Mouse (Mus musculus) G1E (cell line): ENCODE measurements around the gene Slc7a6. TPM values are rescaled to one million over a fixed set of nuclear protein-coding genes. Genes with fewer than 3 reads are reported as not detected.

ENCODE experiments used
- ATAC-seq: 2 replicates; pipeline ENCODE4 v1.8.0; 2016; ENCODE audit warnings: mild to moderate bottlenecking; ENCODE audit not compliant: insufficient number of reproducible peaks, poor library complexity, low FRiP score, severe bottlenecking; ENCODE audit errors: extremely low read depth
- DNase-seq: peaks from one replicate; pipeline ENCODE4 v3.0.0; 2012; ENCODE audit warnings: low spot score
- H3K27me3 ChIP-seq: 2 replicates; pipeline ENCODE4 v1.6.1; 2012; ENCODE audit warnings: mild to moderate bottlenecking, low read length, inconsistent platforms; ENCODE audit not compliant: insufficient read depth
- H3K36me3 ChIP-seq: replicated peaks from 2 replicates; pipeline ENCODE3; 2012; ENCODE audit warnings: mild to moderate bottlenecking, inconsistent platforms
- H3K4me1 ChIP-seq: 2 replicates; pipeline ENCODE4 v1.6.1; 2012; ENCODE audit warnings: low read depth, low read length, inconsistent platforms, mixed read lengths; ENCODE audit not compliant: insufficient read depth
- H3K4me3 ChIP-seq: 2 replicates; pipeline ENCODE4 v1.5.1; 2012; ENCODE audit warnings: low read depth, mild to moderate bottlenecking, inconsistent platforms, low read length, moderate library complexity, mixed read lengths
- H3K9me3 ChIP-seq: replicated peaks from 2 replicates; pipeline ENCODE4 v1.6.1; 2012; ENCODE audit warnings: inconsistent platforms
- CTCF ChIP-seq: IDR thresholded peaks from 2 replicates; pipeline ENCODE4 v1.5.1; 2012; ENCODE audit warnings: low read depth, low read length, inconsistent platforms, mixed read lengths
- GATA1 ChIP-seq: IDR thresholded peaks from 2 replicates; pipeline ENCODE4 v1.6.1; 2012; ENCODE audit warnings: borderline replicate concordance, low read length, inconsistent platforms, mixed read lengths
- GATA2 ChIP-seq: IDR thresholded peaks from 2 replicates; pipeline ENCODE4 v1.6.1; 2012; ENCODE audit warnings: low read depth, low read length, inconsistent platforms, borderline replicate concordance
- POLR2AphosphoS5 ChIP-seq: IDR thresholded peaks from 2 replicates; pipeline ENCODE4 v1.6.1; 2012; ENCODE audit warnings: low read depth, low read length, inconsistent platforms; ENCODE audit not compliant: insufficient replicate concordance
- TAL1 ChIP-seq: conservative IDR thresholded peaks from 2 replicates; pipeline ENCODE4 v1.6.1; 2012; ENCODE audit warnings: low read depth, low read length, inconsistent platforms, mixed read lengths
- polyA plus RNA-seq: library from polyadenylated mRNA; stranded (reverse); fragments of >175 nt; gene quantifications from 2 replicates; pipeline ENCODE4 v1.2.3, GENCODE M21; 2012
- total RNA-seq, 2 experiments: library from RNA; stranded (forward) in 1 of 2; stranded (reverse) in 1 of 2; fragments of 200-1000 nt in 1 of 2; fragments of >200 nt in 1 of 2; fragmentation: Nextera tagmentation in 1 of 2; gene quantifications; 2 replicates each; pipeline ENCODE4 v1.2.3; 2014 to 2017

Gene Slc7a6
- 6.6 and 7.1 TPM in 2 replicates for total RNA-seq (2014; fragmentation: Nextera tagmentation)
- 4.1 TPM in 2 replicates for total RNA-seq (2017)
- polyA plus RNA-seq = 1.0 and 1.3 TPM in 2 replicates

DNA sequence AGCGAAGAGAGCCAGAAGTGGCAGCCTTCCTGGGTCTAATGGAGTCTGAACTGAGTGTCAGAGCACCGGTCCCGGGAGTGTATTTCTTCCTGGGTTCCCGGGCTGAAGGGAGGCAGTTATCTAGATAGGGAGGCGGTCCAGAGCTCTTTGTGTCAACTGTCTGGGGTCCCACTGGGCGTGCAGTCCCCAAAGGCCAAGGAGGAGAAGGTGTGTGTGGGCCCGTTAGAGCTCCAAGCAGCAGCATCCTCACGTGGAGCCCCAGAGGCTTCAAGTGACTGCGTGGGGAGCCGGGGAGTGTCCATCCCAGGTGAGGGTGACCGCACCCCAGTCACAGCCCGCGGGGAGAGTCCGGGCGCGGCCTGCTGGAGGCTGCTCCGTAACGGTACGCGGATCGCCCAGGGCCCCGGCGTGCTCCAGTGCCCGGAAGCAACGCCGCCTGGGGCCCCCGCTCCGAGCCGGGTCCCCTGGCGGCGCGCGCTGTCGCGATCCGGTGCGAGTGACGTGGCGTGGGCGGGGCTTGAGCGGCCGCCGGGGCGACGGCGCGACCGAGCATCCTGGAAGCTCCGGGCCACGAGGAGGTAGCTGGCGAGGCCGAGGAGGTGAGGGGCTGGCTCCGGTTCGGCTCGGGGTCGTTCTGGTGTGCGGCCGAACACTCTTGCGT is at the start of gene Slc7a6:
Slc7a6 (plus strand) TSS at position 502 of the 661 bp plus-strand sequence.
- Histone ChIP-seq H3K9me3 (no peaks in the 10 kb centered on the region), H3K27me3 (peaks cover 78% of the 10 kb centered on the region), H3K4me1 (peaks cover 30% of the 10 kb centered on the region), H3K4me3 (peak within 1 kb of the TSS; percentile 77), H3K36me3 (no peaks in the 10 kb centered on the region)
- no peak for TF ChIP-seq POLR2AphosphoS5
- TF ChIP-seq GATA1 = no peak
- TF ChIP-seq CTCF = no peak
- no peak for TF ChIP-seq TAL1
- TF ChIP-seq GATA2 = no peak
- DNase-seq = peak; percentile 71
- peak; percentile 28; the same call in 1 of the 2 replicates for ATAC-seq

DNA sequence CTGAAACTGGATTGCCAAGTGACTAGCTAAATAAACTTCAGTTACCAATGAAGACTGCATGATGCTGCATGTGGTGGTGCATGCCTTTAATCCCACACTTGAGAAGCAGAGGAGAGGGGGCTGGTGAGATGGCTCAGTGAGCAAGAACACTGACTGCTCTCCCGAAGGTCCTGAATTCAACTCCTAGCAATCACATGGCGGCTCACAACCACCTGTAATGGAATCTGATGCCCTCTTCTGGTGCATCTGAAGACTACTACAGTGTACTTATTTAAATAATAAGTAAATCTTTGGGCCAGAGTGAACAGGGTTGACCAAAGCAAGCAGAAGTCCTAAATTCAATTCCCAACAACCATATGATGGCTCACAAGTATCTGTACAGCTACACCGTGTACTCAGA is 45.2 kb upstream of the Slc7a6 start:
- TF ChIP-seq GATA1 (no peak), CTCF (no peak), POLR2AphosphoS5 (no peak), GATA2 (no peak), TAL1 (no peak)
- Histone ChIP-seq H3K36me3 (peaks cover 80% of the 10 kb centered on the region), H3K4me1 (peaks cover 4% of the 10 kb centered on the region), H3K4me3 (no peak overlapping the region), H3K27me3 (no peaks in the 10 kb centered on the region), H3K9me3 (no peaks in the 10 kb centered on the region)
- DNase-seq = no peak
- ATAC-seq = no peak

DNA sequence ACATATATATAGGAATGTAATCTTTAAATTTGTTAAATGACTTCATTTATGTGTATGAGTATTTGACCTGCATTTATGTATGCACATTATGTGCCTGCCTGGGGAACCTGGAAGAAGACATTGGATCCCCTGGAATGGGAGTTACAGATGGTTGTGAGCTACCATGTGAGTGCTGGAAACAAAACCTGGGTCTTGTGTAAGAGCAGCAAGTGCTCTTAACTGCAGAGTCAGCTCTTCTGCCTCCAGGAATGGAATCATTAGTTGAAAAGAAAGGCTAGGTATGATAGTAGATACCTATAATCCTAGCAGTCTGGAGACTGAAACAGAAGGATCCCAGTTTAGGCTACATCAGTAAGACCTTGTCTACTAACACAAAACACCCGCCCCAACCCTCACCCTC is 42.6 kb upstream of the Slc7a6 start:
- Histone ChIP-seq H3K4me1 (peaks cover 4% of the 10 kb centered on the region), H3K9me3 (no peaks in the 10 kb centered on the region), H3K4me3 (no peak overlapping the region), H3K36me3 (peaks cover 83% of the 10 kb centered on the region), H3K27me3 (no peaks in the 10 kb centered on the region)
- TF ChIP-seq CTCF (no peak), GATA2 (no peak), GATA1 (no peak), TAL1 (no peak), POLR2AphosphoS5 (no peak)
- ATAC-seq (no peak), DNase-seq (no peak)

GRCm38 (mm10) chr8:106127054-106127453 is 41.6 kb upstream of the Slc7a6 start:
- DNase-seq = no peak

DNA sequence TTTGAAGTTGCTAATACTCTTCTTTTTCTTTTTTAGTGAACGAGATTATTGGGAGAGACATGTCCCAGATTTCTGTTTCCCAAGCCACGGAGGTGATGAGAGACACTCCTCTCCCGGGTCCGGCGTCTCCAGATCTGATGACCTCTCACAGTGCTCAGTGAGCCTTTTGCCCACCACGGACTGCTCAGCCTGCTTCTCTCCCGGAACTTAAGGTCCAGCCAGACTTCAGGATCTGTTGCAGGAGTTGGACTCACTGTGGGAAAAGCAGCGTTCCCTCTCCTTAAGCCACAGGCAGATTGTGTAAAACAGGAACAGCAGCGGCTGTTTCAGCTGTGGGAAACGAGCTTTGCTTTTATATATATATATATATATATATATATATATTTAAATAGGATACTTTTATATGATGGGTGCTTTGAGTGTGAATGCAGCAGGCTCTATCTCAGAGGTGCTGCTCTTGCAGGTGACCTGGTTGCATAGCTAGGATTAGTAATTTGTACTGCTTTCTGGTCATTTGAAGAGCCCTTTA is 40.7 kb upstream of the Slc7a6 start:
- no peak for TF ChIP-seq CTCF
- TF ChIP-seq POLR2AphosphoS5 = no peak
- no peak for TF ChIP-seq GATA1
- no peak for TF ChIP-seq GATA2
- TF ChIP-seq TAL1 = no peak
- Histone ChIP-seq H3K9me3 (no peaks in the 10 kb centered on the region), H3K4me1 (peaks cover 9% of the 10 kb centered on the region), H3K27me3 (no peaks in the 10 kb centered on the region), H3K36me3 (peaks cover 87% of the 10 kb centered on the region), H3K4me3 (no peak overlapping the region)
- ATAC-seq (no peak), DNase-seq (no peak)

More at GRCm38 (mm10) chr8:106127054-106127453, 41.6 kb upstream of the Slc7a6 start:
- H3K4me3 ChIP-seq = no peak overlapping the region
- peaks cover 9% of the 10 kb centered on the region for H3K4me1 ChIP-seq
- no peaks in the 10 kb centered on the region for H3K9me3 ChIP-seq
- no peaks in the 10 kb centered on the region for H3K27me3 ChIP-seq
- TF ChIP-seq POLR2AphosphoS5 (no peak), GATA2 (no peak), CTCF (no peak), GATA1 (no peak), TAL1 (no peak)
- H3K36me3 ChIP-seq = peaks cover 84% of the 10 kb centered on the region
- no peak for ATAC-seq

GRCm38 (mm10) chr8:106129232-106129930 is 39.3 kb upstream of the Slc7a6 start:
- TF ChIP-seq GATA1 (no peak), TAL1 (no peak), POLR2AphosphoS5 (no peak), CTCF (no peak)
- peaks cover 7% of the 10 kb centered on the region; the same call in 1 of the 2 replicates for H3K27me3 ChIP-seq
- H3K4me3 ChIP-seq = no peak overlapping the region
- H3K36me3 ChIP-seq = peaks cover 91% of the 10 kb centered on the region
- no peaks in the 10 kb centered on the region for H3K9me3 ChIP-seq
- ATAC-seq = no peak
- peaks cover 9% of the 10 kb centered on the region for H3K4me1 ChIP-seq
- no peak for DNase-seq
